Mouse (Mus musculus) macrophage (primary cell): Measurements from ENCODE around the gene Fcer2a. TPM values are rescaled to one million over a fixed set of nuclear protein-coding genes. Genes with fewer than 3 reads are reported as not detected.

Experiments
- H3K27ac ChIP-seq: fragments of 350-480 bp; formaldehyde crosslinking; 2 replicates; pipeline ENCODE4 v1.9.0; 2021
- H3K36me3 ChIP-seq: fragments of 350-480 bp; formaldehyde crosslinking; 2 replicates; pipeline ENCODE4 v1.9.0; 2021; ENCODE audit errors: inconsistent target
- H3K4me3 ChIP-seq: fragments of 350-480 bp; formaldehyde crosslinking; 2 replicates; pipeline ENCODE4 v1.9.0; 2021; ENCODE audit errors: inconsistent target
- H3K79me2 ChIP-seq: fragments of 350-480 bp; formaldehyde crosslinking; 2 replicates; pipeline ENCODE4 v1.9.0; 2021; ENCODE audit errors: inconsistent target
- WGBS: methylation state at CpG from one replicate; pipeline ENCODE4 v1.1.7; 2026; ENCODE audit warnings: inconsistent platforms; ENCODE audit not compliant: missing documents; 5-methylcytosine and 5-hydroxymethylcytosine counted together
- polyA plus RNA-seq: library from polyadenylated mRNA; stranded (reverse); fragments of 250-400 nt; gene quantifications from 3 replicates; pipeline ENCODE4 v1.2.4, GENCODE M21; 2018; ENCODE audit warnings: inconsistent platforms
- total RNA-seq, 78 experiments: library from RNA; depleted of rRNA; stranded (reverse); fragments of 250-400 nt; gene quantifications; 1 replicate in 9 of 78; 2 replicates in 24 of 78; 3 replicates in 43 of 78; 4 replicates in 2 of 78; pipeline ENCODE4 v1.2.4; 2018; ENCODE audit warnings: inconsistent platforms in 56 of 78

Gene Fcer2a
- total RNA-seq (2018; cell fraction: chromatin; rRNA removed) = not detected
- total RNA-seq (2018; cell fraction: cytosol; rRNA removed) = not detected
- not detected for total RNA-seq (2018; cell fraction: nucleus; rRNA removed)
- polyA plus RNA-seq = not detected in 3 replicates

DNA sequence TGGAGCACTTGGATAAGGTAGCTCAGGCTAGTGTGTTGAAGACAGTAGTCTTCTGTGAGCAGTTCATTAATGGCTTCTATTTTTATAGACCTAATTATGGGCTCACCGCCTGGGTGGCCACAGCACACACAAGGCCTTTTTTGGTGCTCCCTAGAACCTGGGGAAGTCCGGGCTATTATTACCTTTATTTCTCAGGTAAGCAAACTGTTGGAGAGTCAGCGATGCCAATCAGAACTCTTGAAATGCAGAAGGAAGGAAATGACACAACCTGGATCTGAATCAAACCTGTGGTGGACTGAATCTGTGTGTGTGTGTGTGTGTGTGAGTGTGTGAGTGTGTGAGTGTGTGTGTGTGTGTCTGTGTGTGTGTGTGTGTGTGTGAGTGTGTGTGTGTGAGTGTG, at the start of gene Fcer2a:
Gene Fcer2a, minus strand, starts transcription at position 55 of the 400 bp plus-strand sequence.
- H3K4me3 ChIP-seq = no peak within 1 kb of the TSS
- no peaks in the 10 kb centered on the region for H3K79me2 ChIP-seq
- H3K27ac ChIP-seq = no peak within 1 kb of the TSS
- 38% methylated on average over 3 of the region's 3 CpGs for WGBS
- no peaks in the 10 kb centered on the region for H3K36me3 ChIP-seq

DNA sequence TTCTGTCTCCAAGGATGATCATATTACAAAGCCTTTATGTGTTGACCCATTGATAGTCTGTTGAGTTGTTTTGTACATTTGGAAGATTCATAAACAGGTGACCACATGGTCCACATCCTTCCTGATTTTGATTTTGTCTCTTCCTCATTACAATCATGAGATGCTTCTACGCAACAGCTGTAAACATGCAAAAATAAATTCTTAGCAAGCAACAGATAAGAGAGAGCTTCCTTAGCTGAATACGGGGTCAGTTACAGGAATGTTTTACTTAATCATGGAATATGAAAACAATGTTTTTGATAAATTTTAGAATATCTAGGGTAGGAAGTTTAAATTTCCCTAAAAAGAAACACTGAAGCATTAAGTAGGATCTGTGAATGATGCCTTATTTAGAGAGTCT, 43.0 kb upstream of the Fcer2a start:
- H3K79me2 ChIP-seq = no peaks in the 10 kb centered on the region
- H3K36me3 ChIP-seq = no peaks in the 10 kb centered on the region
- H3K4me3 ChIP-seq = no peak overlapping the region
- H3K27ac ChIP-seq = no peak overlapping the region
- 92% methylated on average over 2 of the region's 2 CpGs for WGBS

DNA sequence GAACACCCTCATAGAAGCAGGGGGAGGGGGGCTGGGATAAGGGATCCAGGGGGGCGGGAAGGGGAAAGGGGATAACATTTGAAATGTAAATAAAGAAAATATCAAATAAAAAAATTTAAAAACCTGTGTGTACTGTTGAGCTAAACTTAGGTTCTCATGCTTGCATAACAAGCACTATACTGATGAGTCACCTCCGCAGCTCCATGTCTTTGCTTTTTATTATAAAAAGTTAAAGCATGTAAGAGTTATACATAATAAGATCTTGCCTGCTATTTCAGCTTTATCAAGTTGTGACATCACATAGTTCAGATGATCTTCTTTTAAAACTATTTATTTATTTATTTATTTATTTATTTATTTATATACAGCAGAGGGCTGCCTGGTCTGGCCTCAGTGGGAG, 41.6 kb upstream of the Fcer2a start:
- Histone ChIP-seq H3K4me3 (no peak overlapping the region), H3K27ac (no peak overlapping the region), H3K79me2 (no peaks in the 10 kb centered on the region), H3K36me3 (no peaks in the 10 kb centered on the region)
- WGBS = 94% methylated on average over 1 of the region's 2 CpGs

DNA sequence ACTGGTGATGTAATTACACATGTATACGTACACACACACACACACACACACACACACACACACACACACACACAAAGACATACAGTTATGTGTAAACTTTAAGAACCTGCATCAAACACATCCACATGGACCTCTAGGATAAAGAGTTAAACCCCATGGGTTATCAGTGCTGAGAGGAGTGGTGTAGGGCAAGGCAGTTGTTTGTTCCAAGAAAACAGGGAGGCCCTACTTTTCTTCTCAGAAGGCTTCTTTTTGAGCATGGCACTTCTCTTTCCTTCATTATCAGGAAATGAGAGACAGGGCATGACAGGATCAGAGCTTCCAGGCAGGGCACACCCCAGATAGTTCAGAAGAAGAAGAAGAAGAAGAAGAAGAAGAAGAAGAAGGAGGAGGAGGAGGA, 40.1 kb upstream of the Fcer2a start:
- Histone ChIP-seq H3K36me3 (no peaks in the 10 kb centered on the region), H3K79me2 (no peaks in the 10 kb centered on the region), H3K27ac (no peak overlapping the region), H3K4me3 (no peak overlapping the region)
- WGBS = 80% methylated on average over 1 of the region's 1 CpGs

DNA sequence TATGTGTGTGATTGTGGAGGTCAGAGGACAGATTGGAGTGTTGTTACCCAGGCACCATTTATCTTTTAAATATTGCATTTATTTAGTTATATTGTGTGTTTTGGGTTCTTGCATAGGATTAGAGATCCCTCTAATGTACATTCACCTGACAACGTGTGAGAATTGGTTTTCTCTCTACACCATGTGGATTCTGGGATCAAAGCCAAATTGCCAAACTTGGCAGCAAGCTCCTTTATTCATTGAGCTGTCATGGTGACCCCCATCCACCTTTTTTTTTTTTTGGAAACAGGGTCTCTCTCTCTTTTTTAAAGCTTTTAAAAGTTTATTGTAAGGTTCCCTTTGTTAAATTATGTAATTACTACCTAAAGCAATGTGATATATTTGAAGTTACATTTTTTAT, 27.1 kb upstream of the Fcer2a start:
- Histone ChIP-seq H3K27ac (no peak overlapping the region), H3K79me2 (no peaks in the 10 kb centered on the region)
- WGBS = 14% methylated on average over 1 of the region's 1 CpGs

DNA sequence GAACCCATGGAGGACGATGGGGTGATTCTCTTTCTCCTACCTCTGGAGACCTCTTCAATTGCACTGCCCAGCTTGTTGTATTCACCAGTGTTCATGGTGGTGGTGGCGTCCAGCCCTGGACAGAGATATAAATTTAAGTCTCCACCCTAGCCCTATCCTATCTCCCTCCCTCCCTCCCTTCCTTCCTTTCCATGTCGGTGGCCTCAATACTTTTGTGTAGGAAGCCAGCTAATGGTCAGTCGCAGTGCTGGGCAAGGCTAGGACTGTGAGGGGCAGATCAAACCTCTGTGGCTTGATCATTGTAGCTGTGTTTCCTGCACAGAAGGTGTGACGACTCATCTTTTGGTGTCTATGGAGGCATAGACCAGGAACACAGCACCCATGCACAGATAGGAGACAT, 26.6 kb upstream of the Fcer2a start, which contains the start of gene Clec4g:
Gene Clec4g, minus strand, starts transcription at position 101 of the 400 bp plus-strand sequence.
- Histone ChIP-seq H3K4me3 (no peak within 1 kb of the TSS), H3K27ac (no peak within 1 kb of the TSS), H3K79me2 (no peaks in the 10 kb centered on the region), H3K36me3 (no peaks in the 10 kb centered on the region)
- 91% methylated on average over 4 of the region's 5 CpGs for WGBS

More for the DNA sequence above, 27.1 kb upstream of the Fcer2a start:
- Histone ChIP-seq H3K4me3 (no peak overlapping the region), H3K36me3 (no peaks in the 10 kb centered on the region)

DNA sequence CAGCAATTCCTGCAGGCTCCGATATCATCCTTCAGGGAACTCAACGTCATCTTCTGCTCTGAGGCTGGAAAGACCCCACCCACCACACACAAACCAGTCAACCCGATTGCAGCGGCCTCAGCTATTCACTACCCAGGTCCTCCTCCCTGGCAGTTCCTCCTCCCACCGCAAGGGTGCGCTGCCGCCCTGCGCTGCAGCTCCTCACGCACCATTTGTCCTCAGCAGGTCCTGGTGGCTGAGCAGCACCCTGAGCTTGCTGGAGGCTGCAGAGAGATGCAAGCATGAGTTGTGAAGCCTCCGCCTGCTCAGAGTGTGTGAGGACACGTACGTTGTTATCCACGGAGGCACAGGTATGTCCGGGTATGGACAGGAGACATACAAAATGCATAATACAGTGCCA, 24.6 kb upstream of the Fcer2a start:
- no peak overlapping the region for H3K4me3 ChIP-seq
- WGBS = 35% methylated on average over 14 of the region's 14 CpGs
- no peak overlapping the region for H3K27ac ChIP-seq
- no peaks in the 10 kb centered on the region for H3K79me2 ChIP-seq
- no peaks in the 10 kb centered on the region for H3K36me3 ChIP-seq

DNA sequence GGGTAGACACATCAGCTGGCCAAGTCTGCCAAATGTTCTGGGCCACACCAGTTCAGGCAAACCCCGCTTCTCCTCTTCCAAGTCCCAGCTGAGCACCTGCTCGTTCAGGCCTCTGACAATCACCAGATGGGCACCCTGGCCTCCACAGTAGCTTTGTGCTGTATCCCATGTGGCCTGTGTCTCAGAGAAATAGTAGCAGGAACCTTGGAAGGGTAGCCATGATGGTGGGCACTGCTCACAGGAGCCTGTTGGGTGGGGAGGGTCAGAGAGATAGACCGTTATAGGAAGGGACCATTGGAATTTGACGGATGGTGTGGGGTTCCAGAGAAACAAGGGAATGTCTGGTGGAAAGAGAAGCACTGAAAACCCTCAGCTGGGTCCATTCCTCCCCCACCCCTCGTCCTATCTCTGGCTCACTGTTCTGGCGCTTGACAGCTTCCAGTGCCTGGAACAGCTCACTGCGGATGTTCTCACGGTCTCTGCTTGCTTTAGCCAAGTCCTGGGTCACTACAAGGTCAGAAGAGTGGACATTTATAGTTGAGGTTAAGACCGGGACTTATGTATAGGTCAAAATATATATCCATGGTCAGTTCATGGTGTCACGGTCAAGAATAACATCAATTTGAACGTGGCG, 23.5 kb upstream of the Fcer2a start:
- no peak overlapping the region for H3K4me3 ChIP-seq
- no peaks in the 10 kb centered on the region for H3K79me2 ChIP-seq
- H3K36me3 ChIP-seq = no peaks in the 10 kb centered on the region
- 94% methylated on average over 12 of the region's 12 CpGs for WGBS
- H3K27ac ChIP-seq = no peak overlapping the region

DNA sequence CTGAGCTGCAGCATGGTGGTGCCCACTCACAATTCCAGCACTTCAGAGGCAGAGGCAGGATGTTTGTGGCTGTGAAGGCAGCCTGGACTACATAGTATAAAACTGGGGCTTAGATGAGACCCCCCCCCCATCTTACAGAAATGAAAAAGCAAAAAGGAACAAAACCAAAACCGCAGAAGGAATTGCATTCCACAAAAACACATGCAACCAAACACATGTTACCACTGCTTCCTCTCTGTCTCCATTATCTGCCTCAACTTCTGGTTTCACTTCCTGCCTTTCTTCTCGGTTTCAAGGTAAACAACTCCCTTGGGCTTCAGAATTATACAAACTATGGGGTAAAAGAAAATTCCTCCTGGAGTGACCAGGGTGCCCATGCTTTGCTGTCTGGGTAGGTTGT, 17.7 kb upstream of the Fcer2a start:
- Histone ChIP-seq H3K79me2 (no peaks in the 10 kb centered on the region), H3K4me3 (no peak overlapping the region), H3K36me3 (no peaks in the 10 kb centered on the region), H3K27ac (no peak overlapping the region)
- WGBS = 0% methylated on average over 2 of the region's 2 CpGs

DNA sequence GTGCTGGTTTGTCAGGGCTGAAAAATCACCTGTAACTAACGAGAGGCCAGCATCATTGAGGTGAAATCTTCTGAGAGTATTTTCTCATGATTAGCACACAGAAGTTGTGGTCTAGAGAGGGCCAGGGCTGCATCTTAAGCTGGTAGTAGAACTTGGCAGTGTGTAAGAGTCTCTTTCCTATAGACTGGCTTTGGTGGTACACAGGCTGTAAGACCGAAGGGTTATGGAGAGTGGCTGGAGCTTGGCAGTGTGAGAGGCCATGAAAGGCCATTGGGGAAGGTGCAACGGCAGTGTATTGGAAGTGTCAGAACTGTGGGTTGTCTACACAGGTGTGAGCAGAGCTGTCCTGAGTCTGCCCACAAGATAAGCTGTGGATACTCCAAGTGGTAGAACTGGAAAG, 16.3 kb upstream of the Fcer2a start:
- Histone ChIP-seq H3K79me2 (no peaks in the 10 kb centered on the region), H3K4me3 (no peak overlapping the region), H3K36me3 (no peaks in the 10 kb centered on the region), H3K27ac (no peak overlapping the region)
- WGBS = 51% methylated on average over 3 of the region's 3 CpGs

DNA sequence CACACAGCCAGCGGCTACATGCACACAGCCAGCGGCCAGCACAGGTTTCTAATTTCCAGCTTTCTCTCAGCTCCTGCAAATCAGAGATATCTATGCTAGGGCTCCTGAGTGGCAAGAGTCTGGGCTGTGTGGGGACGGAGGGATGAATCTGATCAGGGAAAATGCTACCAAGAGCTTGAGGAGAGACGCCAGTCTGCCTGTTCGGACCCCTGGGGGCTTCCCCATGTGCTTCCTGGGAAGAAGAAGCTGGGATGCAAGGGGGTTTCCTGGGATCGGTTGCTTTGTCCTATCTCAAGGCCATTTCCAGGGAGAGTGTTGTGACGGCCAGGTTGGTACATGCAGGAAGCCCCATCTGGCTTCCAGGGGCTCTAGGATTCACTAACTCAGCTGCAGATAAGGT, 13.6 kb upstream of the Fcer2a start:
- H3K27ac ChIP-seq = no peak overlapping the region
- no peaks in the 10 kb centered on the region for H3K79me2 ChIP-seq
- no peak overlapping the region for H3K4me3 ChIP-seq
- no peaks in the 10 kb centered on the region for H3K36me3 ChIP-seq
- 89% methylated on average over 7 of the region's 7 CpGs for WGBS

DNA sequence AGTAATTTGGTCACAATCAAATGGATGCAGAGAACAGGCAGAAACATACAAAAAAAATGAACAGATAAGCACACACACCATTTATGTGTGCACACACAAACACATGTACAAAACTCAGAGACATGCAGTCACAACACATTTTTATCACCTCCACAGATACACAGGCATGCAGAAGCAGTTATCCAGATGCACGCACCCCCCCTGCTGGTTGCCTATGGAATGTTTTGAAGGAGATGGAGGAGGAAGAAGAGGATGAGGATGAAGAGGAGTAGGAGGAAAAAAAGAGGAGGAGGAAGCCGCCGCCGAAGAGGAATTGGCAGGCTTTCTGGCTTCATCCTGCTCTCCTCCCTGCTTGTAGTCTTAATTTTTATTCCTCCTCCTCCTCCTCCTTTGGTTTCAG, 11.7 kb upstream of the Fcer2a start:
- WGBS = 60% methylated on average over 1 of the region's 4 CpGs
- H3K4me3 ChIP-seq = no peak overlapping the region

DNA sequence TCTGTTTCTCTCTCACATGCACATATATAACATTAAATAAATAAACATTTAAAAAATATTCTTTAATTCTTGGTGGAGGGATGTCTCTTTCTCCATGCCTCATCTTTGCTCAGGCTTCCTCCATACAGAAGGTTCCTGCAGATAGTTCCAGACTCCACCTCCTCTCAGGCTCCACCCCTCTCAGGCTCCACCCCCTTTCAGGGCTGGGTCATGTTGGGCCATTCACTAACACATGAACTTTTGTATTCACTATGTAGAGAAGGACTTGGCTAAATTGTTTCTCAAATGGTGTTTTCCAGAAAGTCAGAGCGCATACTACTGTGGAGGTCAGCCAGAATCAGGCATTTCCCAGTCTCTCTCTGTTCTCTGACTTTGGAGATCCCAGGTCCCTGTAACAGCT, 7.5 kb upstream of the Fcer2a start:
- Histone ChIP-seq H3K36me3 (no peaks in the 10 kb centered on the region), H3K27ac (no peak overlapping the region), H3K4me3 (no peak overlapping the region), H3K79me2 (no peaks in the 10 kb centered on the region)
- WGBS = 88% methylated on average over 1 of the region's 1 CpGs

More for the DNA sequence above, 11.7 kb upstream of the Fcer2a start:
- Histone ChIP-seq H3K27ac (no peak overlapping the region), H3K79me2 (no peaks in the 10 kb centered on the region), H3K36me3 (no peaks in the 10 kb centered on the region)

DNA sequence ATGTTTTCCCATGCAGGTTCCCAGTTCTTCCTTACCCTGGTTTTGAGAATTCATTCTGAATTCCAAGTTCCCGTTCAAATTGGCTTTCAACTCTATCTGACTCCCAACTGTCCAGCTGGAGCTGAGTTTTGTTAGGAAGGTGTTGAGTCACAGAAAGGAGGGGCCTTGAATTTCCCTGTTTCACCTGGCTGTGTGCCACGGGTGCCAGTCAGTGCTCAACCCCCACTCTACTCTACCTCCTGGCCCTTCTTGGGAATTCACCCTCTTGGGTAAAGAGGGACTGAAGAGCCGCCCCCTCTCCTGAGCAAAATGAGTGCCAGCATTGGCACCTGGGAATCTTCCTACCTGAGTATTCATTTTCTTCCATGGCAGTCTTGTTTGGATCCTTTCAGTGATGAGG, 3.2 kb downstream of the Fcer2a start:
- WGBS = 54% methylated on average over 3 of the region's 3 CpGs
- Histone ChIP-seq H3K27ac (no peak overlapping the region), H3K79me2 (no peaks in the 10 kb centered on the region), H3K4me3 (no peak overlapping the region), H3K36me3 (no peaks in the 10 kb centered on the region)

DNA sequence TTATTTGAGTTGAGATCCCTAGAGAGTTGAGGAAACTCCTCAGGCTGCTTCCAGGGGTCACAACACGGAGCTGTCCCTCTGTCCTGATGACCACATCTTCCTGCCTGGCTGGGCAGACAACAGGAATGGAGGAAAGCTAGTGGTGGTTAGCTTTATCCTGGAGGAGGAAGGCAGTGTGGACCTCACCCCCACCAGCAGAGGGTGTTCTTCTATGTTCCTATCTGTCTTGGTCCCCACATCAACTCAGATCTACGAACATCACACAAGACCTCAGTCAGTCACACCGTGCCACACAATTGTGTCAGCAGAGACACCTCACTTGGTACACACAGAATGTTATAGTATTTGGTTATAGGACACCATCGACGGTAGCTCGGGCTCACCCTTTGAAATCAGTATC, 6.4 kb downstream of the Fcer2a start:
- no peaks in the 10 kb centered on the region for H3K36me3 ChIP-seq
- H3K4me3 ChIP-seq = no peak overlapping the region
- H3K27ac ChIP-seq = no peak overlapping the region
- 63% methylated on average over 6 of the region's 6 CpGs for WGBS
- no peaks in the 10 kb centered on the region for H3K79me2 ChIP-seq

DNA sequence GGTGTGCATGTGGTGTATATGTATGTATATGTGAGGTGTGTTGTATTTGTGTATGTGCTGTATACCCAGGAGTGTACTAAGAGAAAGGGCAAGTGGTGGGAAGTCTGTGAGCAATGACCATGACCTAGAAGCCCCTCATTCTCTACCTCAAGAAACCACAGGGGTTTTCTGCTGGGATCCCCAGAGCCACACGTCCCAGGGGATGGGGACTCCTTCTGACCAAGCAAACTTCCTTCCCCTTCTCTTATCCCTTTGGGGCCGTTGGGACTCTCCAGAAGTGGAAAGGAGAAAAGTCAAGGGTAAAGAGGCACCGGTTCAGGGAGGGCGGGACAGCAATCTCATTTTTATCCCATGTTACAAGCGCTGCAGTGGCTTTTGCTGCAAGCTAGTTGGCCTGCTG, 8.6 kb downstream of the Fcer2a start:
- H3K27ac ChIP-seq = no peak overlapping the region
- 69% methylated on average over 5 of the region's 5 CpGs for WGBS
- no peaks in the 10 kb centered on the region for H3K79me2 ChIP-seq
- H3K4me3 ChIP-seq = no peak overlapping the region
- peaks cover 2% of the 10 kb centered on the region; the same call in 1 of the 2 replicates for H3K36me3 ChIP-seq
